Mouse (Mus musculus) neural tube, embryonic 10.5 days (tissue): ENCODE measurements around the gene Map1lc3b.

Experiments used
- DNase-seq: peaks from one replicate; pipeline ENCODE4 v3.0.0-alpha.2; 2017; ENCODE audit warnings: low spot score; ENCODE audit errors: extremely low spot score

Map1lc3b gene

GRCm38 (mm10) chr8:121590203-121591177 is at the start of gene Map1lc3b:
TSS of gene Map1lc3b (plus strand) at chr8:121590361.
- peak; percentile 96 for DNase-seq

GRCm38 (mm10) chr8:121541862-121542261 is 48.3 kb upstream of the Map1lc3b start:
- DNase-seq: no peak

- no peak for DNase-seq
Observed at GRCm38 (mm10) chr8:121542901-121543300, 47.3 kb upstream of the Map1lc3b start.

GRCm38 (mm10) chr8:121544276-121544785 is 45.8 kb upstream of the Map1lc3b start, which contains the start of gene 1700018B08Rik:
TSS of gene 1700018B08Rik (minus strand) at chr8:121544320.
- no peak for DNase-seq

- DNase-seq: no peak
Observed at GRCm38 (mm10) chr8:121544936-121545335, 45.2 kb upstream of the Map1lc3b start.

GRCm38 (mm10) chr8:121547132-121547531 is 43.0 kb upstream of the Map1lc3b start:
- DNase-seq: peak; percentile 82

GRCm38 (mm10) chr8:121550056-121550455 is 40.1 kb upstream of the Map1lc3b start:
- no peak for DNase-seq

- DNase-seq: no peak
Observed at GRCm38 (mm10) chr8:121551065-121551985, 38.8 kb upstream of the Map1lc3b start.

GRCm38 (mm10) chr8:121552506-121552905 is 37.7 kb upstream of the Map1lc3b start:
- DNase-seq: no peak

GRCm38 (mm10) chr8:121553831-121554475 is 36.2 kb upstream of the Map1lc3b start:
- no peak for DNase-seq

- DNase-seq: no peak
Observed at GRCm38 (mm10) chr8:121557746-121558145, 32.4 kb upstream of the Map1lc3b start.

GRCm38 (mm10) chr8:121558538-121558937 is 31.6 kb upstream of the Map1lc3b start:
- no peak for DNase-seq

- DNase-seq: no peak
Observed at GRCm38 (mm10) chr8:121559801-121560200, 30.4 kb upstream of the Map1lc3b start.

GRCm38 (mm10) chr8:121560432-121561100 is 29.6 kb upstream of the Map1lc3b start:
- DNase-seq: no peak

- DNase-seq: no peak
Observed at GRCm38 (mm10) chr8:121561636-121562345, 28.4 kb upstream of the Map1lc3b start.

- DNase-seq: no peak
Observed at GRCm38 (mm10) chr8:121562941-121563351, 27.2 kb upstream of the Map1lc3b start.

GRCm38 (mm10) chr8:121563701-121564100 is 26.5 kb upstream of the Map1lc3b start:
- no peak for DNase-seq

- DNase-seq: no peak
Observed at GRCm38 (mm10) chr8:121568321-121568720, 21.8 kb upstream of the Map1lc3b start.

GRCm38 (mm10) chr8:121570335-121570734 is 19.8 kb upstream of the Map1lc3b start:
- no peak for DNase-seq

- no peak for DNase-seq
Observed at GRCm38 (mm10) chr8:121570801-121571200, 19.4 kb upstream of the Map1lc3b start.
